Mouse (Mus musculus): Measurements from ENCODE around the gene Cyb5b.

DNA sequence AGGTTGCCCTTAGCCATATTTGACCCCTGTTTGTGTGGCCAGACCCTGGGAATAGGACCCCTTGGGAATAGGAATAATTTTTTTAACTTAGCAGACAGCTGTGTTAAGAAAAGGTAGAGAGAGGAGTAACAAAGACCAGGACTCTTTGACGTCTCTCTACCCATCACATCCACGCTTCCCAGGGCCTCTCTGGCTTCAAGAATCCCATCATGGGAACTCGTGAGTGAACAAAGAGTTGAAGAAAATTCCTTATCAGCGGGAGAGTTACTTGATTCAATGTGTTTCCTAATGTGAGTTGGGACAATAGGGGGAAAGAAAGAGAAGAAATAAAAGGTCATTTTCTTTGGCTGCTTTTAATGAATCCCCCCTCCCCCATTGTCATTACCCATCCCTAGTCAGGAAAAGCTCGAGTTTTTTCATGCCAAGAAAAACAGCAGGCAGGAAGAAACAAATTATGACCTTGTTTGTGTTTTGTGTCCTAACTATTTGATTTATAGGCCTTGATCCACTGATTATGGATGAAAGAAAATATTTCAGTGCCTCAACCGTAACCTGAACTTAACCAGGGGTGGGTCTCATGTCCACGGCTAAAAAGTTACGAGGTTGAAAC lies 14.3 kb upstream of the Cyb5b start:
- TF ChIP-seq CTCF (IDR thresholded peaks at IDR 0.05; ENCODE audit: borderline replicate concordance, extremely low read depth, insufficient read depth, insufficient read length) (no peak), POLR2A (IDR thresholded peaks at IDR 0.05; ENCODE audit: borderline replicate concordance, extremely low read depth, insufficient read depth, insufficient read length, poor library complexity, severe bottlenecking) (no peak)

Data from brain, embryonic 14.5 days (tissue).